Mouse (Mus musculus): ENCODE measurements at regions not wholly inside any gene's neighbourhood (a gene's known extent, or its start where the extent isn't known, plus 50 kb on each side); places are given as distances from the start of the nearest gene placed in this dataset.

GRCm38 (mm10) chr6:94957172-94957668 is 159.8 kb upstream of the Kbtbd8 start:
- TF ChIP-seq CHD1 (IDR thresholded peaks at IDR 0.05; ENCODE audit: low read depth, low read length) (no peak), EP300 (IDR thresholded peaks at IDR 0.05; ENCODE audit: low read depth in 1 of 2, low read length in 2 of 2) (peak in 1 of 2 experiments; percentile 77; a peak in 3 of 4 replicates), BHLHE40 (IDR thresholded peaks at IDR 0.05; ENCODE audit: borderline replicate concordance, low read depth, low read length) (no peak), CTCF (IDR thresholded peaks at IDR 0.05 in 2 of 3, conservative IDR thresholded peaks at IDR 0.05 in 1 of 3; ENCODE audit: control insufficient read depth in 1 of 3, insufficient read depth in 1 of 3, low read depth in 2 of 3, low read length in 3 of 3, poor library complexity in 1 of 3, severe bottlenecking in 1 of 3) (no peak), MYC (IDR thresholded peaks at IDR 0.05; ENCODE audit: low read depth, low read length) (no peak), GABPA (IDR thresholded peaks at IDR 0.05; ENCODE audit: low read depth, low read length) (no peak), MAZ (IDR thresholded peaks at IDR 0.05; ENCODE audit: low read depth, low read length) (no peak), GATA1 (IDR thresholded peaks at IDR 0.05; ENCODE audit: low read depth, low read length) (peak; percentile 46; the same call in 1 of the 2 replicates), POLR2A (IDR thresholded peaks at IDR 0.05; ENCODE audit: control insufficient read depth in 1 of 2, insufficient read depth in 1 of 2, low read depth in 1 of 2, low read length in 2 of 2, poor library complexity in 1 of 2) (no peak), POLR2AphosphoS5 (IDR thresholded peaks at IDR 0.05; ENCODE audit: borderline replicate concordance, low read depth, low read length) (no peak), E2F4 (IDR thresholded peaks at IDR 0.05; ENCODE audit: borderline replicate concordance, low read depth, low read length) (no peak), JUND (IDR thresholded peaks at IDR 0.05; ENCODE audit: low read depth, low read length) (no peak), TCF12 (IDR thresholded peaks at IDR 0.05; ENCODE audit: low read depth, low read length) (peak; percentile 78; the same call in 1 of the 2 replicates)
